Mouse (Mus musculus) myocyte (in vitro differentiated cells): Measurements from ENCODE around the gene Tmco4.

ENCODE experiments used
- MAX ChIP-seq: IDR thresholded peaks from one replicate; pipeline ENCODE4 v1.6.1; 2011; ENCODE audit warnings: low read depth, mild to moderate bottlenecking, control low read depth
- POLR2A ChIP-seq: IDR thresholded peaks from one replicate; pipeline ENCODE4 v1.6.1; 2011; ENCODE audit warnings: low read depth, mild to moderate bottlenecking, control low read depth, moderate library complexity; ENCODE audit not compliant: insufficient read length
- REST ChIP-seq: IDR thresholded peaks from one replicate; pipeline ENCODE4 v1.6.1; 2011; ENCODE audit warnings: mild to moderate bottlenecking, control low read depth, moderate library complexity; ENCODE audit not compliant: insufficient read depth, insufficient read length

- TF ChIP-seq REST = no peak
- no peak for TF ChIP-seq POLR2A
- TF ChIP-seq MAX = no peak
These were observed 59.8 kb downstream of the Tmco4 start for GRCm38 (mm10) chr4:139032521-139032920.
